ENCODE assay signal across 20 mouse cellular contexts in the genomic region with DNA sequence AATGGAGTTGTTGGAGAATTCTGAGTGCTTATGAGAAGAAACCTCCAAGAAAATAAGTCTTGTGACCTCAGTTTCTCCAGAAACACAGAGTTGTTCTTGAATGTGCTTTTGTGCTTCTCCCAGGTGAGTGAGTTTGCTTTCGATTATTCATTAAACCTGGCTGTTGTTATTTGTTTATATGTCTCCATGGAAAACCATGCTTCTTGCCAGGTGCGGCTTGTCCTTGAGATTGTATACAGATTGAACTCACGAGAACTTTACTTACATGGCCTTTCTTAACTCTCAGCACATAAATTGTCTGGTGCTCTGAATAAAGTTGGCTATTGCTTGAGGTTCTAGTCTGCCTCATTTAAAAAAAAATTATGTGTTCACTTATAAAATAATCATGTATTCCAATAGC.
DNase-seq lines count a peak whose midpoint lies in the region; ATAC-seq and TF ChIP-seq lines count a peak whose summit lies in the region.
"Had no signal": no experiment of that assay in that cellular context is flagged by ENCODE, and none has a peak within 500 bp of the region (broad histone marks: within the 10 kb centered on the region; RNA-seq: fewer than 3 reads in every experiment).

No protein-coding gene starts in this region.

- H3K4me2 ChIP-seq in kidney, embryonic 14.5 days (replicated peaks; ENCODE audit: low read depth, low read length): no peak overlapping the region
- H3K4me2 ChIP-seq in kidney, postnatal 0 days (ENCODE audit: low read length): no peak overlapping the region
- H3K4me2 ChIP-seq in neural tube, embryonic 11.5 days (ENCODE audit: low read depth): no peak overlapping the region
- H3K4me2 ChIP-seq: embryonic facial prominence, embryonic 15.5 days; heart, embryonic 12.5 days had no signal

- no peaks in the 10 kb centered on the region for H3K36me3 ChIP-seq in kidney, embryonic 14.5 days (ENCODE audit: control insufficient read depth, insufficient read depth, low read length)
- H3K36me3 ChIP-seq in kidney, postnatal 0 days (ENCODE audit: insufficient read depth, low read length): no peaks in the 10 kb centered on the region
- no peaks in the 10 kb centered on the region for H3K36me3 ChIP-seq in neural tube, embryonic 11.5 days (ENCODE audit: control insufficient read depth, insufficient read depth, low read length)
- H3K36me3 ChIP-seq: embryonic facial prominence, embryonic 15.5 days; forebrain, embryonic 10.5 days; heart, embryonic 12.5 days had no signal

- no peaks in the 10 kb centered on the region for H3K9me3 ChIP-seq in kidney, embryonic 14.5 days (ENCODE audit: control insufficient read depth, low read length)
- no peaks in the 10 kb centered on the region for H3K9me3 ChIP-seq in kidney, postnatal 0 days (replicated peaks; ENCODE audit: low read length)
- no peaks in the 10 kb centered on the region for H3K9me3 ChIP-seq in neural tube, embryonic 11.5 days (ENCODE audit: control insufficient read depth, low read length)
- H3K9me3 ChIP-seq: embryonic facial prominence, embryonic 15.5 days; forebrain, embryonic 10.5 days had no signal

- peak; percentile 46 for DNase-seq in kidney, adult 11 months
- DNase-seq in kidney, postnatal 0 days (ENCODE audit: low spot score): no peak
- no peak for DNase-seq in kidney, postnatal 4 days
- DNase-seq in lung, adult 18-20 months: peak; percentile 7 to 9
- DNase-seq in lung, postnatal 4 days: no peak
- no peak for DNase-seq in neural tube, embryonic 11.5 days (ENCODE audit: low spot score)
- no peak for DNase-seq in neural tube, embryonic 10.5 days (ENCODE audit: extremely low spot score, low spot score)
- DNase-seq: adrenal gland, postnatal 10 days; cerebellum, adult 11 months; cerebellum, adult 8-10 months; cerebellum, postnatal 14 days; embryo, embryonic 11 days; gastrocnemius, adult 2 months; gastrocnemius, postnatal 25 days had no signal

- H3K27ac ChIP-seq in kidney, embryonic 14.5 days (ENCODE audit: low read depth, low read length): no peak overlapping the region
- 0 out of 2 replicates have a peak overlapping the region, but pooled peaks have one; percentile 6 for H3K27ac ChIP-seq in kidney, postnatal 0 days
- H3K27ac ChIP-seq in neural tube, embryonic 11.5 days (ENCODE audit: low read depth, low read length): peak overlapping the region; percentile 11; the same call in 1 of the 2 replicates
- H3K27ac ChIP-seq: embryonic facial prominence, embryonic 15.5 days; forebrain, embryonic 10.5 days; gastrocnemius, adult 2 months had no signal

- H3K4me1 ChIP-seq in kidney, embryonic 14.5 days (ENCODE audit: control insufficient read depth, insufficient read depth, low read length): peaks cover 6% of the 10 kb centered on the region; the same call in 1 of the 2 replicates
- H3K4me1 ChIP-seq in kidney, postnatal 0 days (replicated peaks; ENCODE audit: insufficient read depth, low read length): peaks cover 10% of the 10 kb centered on the region; the same call in 1 of the 2 replicates
- peaks cover 11% of the 10 kb centered on the region for H3K4me1 ChIP-seq in neural tube, embryonic 11.5 days (ENCODE audit: control insufficient read depth, insufficient read depth, low read length)

- no peak for ATAC-seq in kidney, embryonic 14.5 days (ENCODE audit: low FRiP score, low TSS enrichment)
- ATAC-seq in kidney, postnatal 0 days (replicated peaks; ENCODE audit: low FRiP score, low read depth): no peak
- ATAC-seq in neural tube, embryonic 11.5 days (ENCODE audit: insufficient read depth, low FRiP score, low TSS enrichment): no peak
- ATAC-seq: forebrain, embryonic 14.5 days had no signal

- TF ChIP-seq CTCF in kidney, postnatal 0 days (IDR thresholded peaks at IDR 0.05; ENCODE audit: low read depth): no peak

- WGBS in kidney, embryonic 14.5 days: 69% methylated on average over 3 of the region's 3 CpGs
- WGBS in kidney, postnatal 0 days: 59% methylated on average over 3 of the region's 3 CpGs
- 86% methylated on average over 3 of the region's 3 CpGs for WGBS in neural tube, embryonic 11.5 days

- H3K27me3 ChIP-seq in kidney, embryonic 14.5 days (ENCODE audit: control insufficient read depth, insufficient read depth, low read length): no peaks in the 10 kb centered on the region
- no peaks in the 10 kb centered on the region for H3K27me3 ChIP-seq in kidney, postnatal 0 days (ENCODE audit: insufficient read depth, low read length)
- H3K27me3 ChIP-seq in neural tube, embryonic 11.5 days (ENCODE audit: control insufficient read depth, insufficient read depth, low read length): no peaks in the 10 kb centered on the region
- H3K27me3 ChIP-seq: embryonic facial prominence, embryonic 15.5 days; heart, embryonic 12.5 days had no signal

- H3K4me3 ChIP-seq in kidney, embryonic 14.5 days (ENCODE audit: low read length): no peak overlapping the region
- no peak overlapping the region for H3K4me3 ChIP-seq in kidney, postnatal 0 days (replicated peaks; ENCODE audit: low read depth, low read length)
- no peak overlapping the region for H3K4me3 ChIP-seq in neural tube, embryonic 11.5 days (ENCODE audit: low read depth, low read length)
- H3K4me3 ChIP-seq: embryonic facial prominence, embryonic 15.5 days; erythroblast, embryonic 14.5 days; forebrain, embryonic 10.5 days; gastrocnemius, adult 2 months; heart, embryonic 12.5 days had no signal

- H3K9ac ChIP-seq in kidney, embryonic 14.5 days (ENCODE audit: low read depth, low read length): no peak overlapping the region
- H3K9ac ChIP-seq in kidney, postnatal 0 days (ENCODE audit: low read depth, low read length): no peak overlapping the region
- no peak overlapping the region for H3K9ac ChIP-seq in neural tube, embryonic 11.5 days (ENCODE audit: low read length)
- H3K9ac ChIP-seq: embryonic facial prominence, embryonic 15.5 days; heart, embryonic 12.5 days had no signal

Comparison
In these comparisons a context has a peak if more than half of its experiments do, and no peak if none do; other contexts are left out.
1. DNase-seq: peak in kidney, adult 11 months (single experiment) and lung, adult 18-20 months (2 of 2); none in kidney, postnatal 0 days (single experiment), kidney, postnatal 4 days (0 of 2), lung, postnatal 4 days (0 of 2), neural tube, embryonic 11.5 days (single experiment) and neural tube, embryonic 10.5 days (single experiment).